Mouse (Mus musculus): ENCODE results near the gene Isy1. TPM values are rescaled to one million over a fixed set of nuclear protein-coding genes. Genes with fewer than 3 reads are reported as not detected.

The Isy1 gene
- 36.2 and 36.4 TPM in 2 replicates for polyA plus RNA-seq (2012; rRNA removed)

GRCm38 (mm10) chr6:87838551-87839197 lies at the start of gene Isy1:
TSS of gene Isy1 (minus strand) at chr6:87838798.
- peak within 1 kb of the TSS; percentile 84 for H3K27ac ChIP-seq (ENCODE audit: insufficient read depth, low read length)
- peak within 1 kb of the TSS; percentile 65 for H3K4me3 ChIP-seq (replicated peaks; ENCODE audit: insufficient read depth, low read depth, low read length)
- under 1% methylated on average over 46 of the region's 46 CpGs for WGBS
- TF ChIP-seq POLR2A (IDR thresholded peaks at IDR 0.05; ENCODE audit: borderline replicate concordance, insufficient read depth, low read length) (peak; percentile 99), CTCF (IDR thresholded peaks at IDR 0.05; ENCODE audit: borderline replicate concordance, insufficient read depth, low read depth, low read length) (no peak)
- peak; percentile 96 to 97 for DNase-seq
- H3K27me3 ChIP-seq (ENCODE audit: control insufficient read depth, insufficient read depth, low read length), result no peaks in the 10 kb centered on the region
- no peaks in the 10 kb centered on the region; the same call in 1 of the 2 replicates for H3K4me1 ChIP-seq (ENCODE audit: control insufficient read depth, insufficient read depth, low read length)

- DNase-seq, result peak; percentile 100
- peaks cover 5% of the 10 kb centered on the region; the same call in 1 of the 2 replicates for H3K4me1 ChIP-seq (ENCODE audit: control insufficient read depth, insufficient read depth, low read length)
- H3K27ac ChIP-seq (ENCODE audit: insufficient read depth, low read length), result peak within 1 kb of the TSS; percentile 26; the same call in 1 of the 2 replicates
- WGBS, result under 1% methylated on average over 31 of the region's 31 CpGs
- H3K27me3 ChIP-seq (ENCODE audit: control insufficient read depth, insufficient read depth, low read length), result no peaks in the 10 kb centered on the region
- peak; percentile 85 for TF ChIP-seq CTCF (IDR thresholded peaks at IDR 0.05; ENCODE audit: borderline replicate concordance, insufficient read depth, low read depth, low read length)
- peak; percentile 85; the same call in 1 of the 2 replicates for TF ChIP-seq POLR2A (IDR thresholded peaks at IDR 0.05; ENCODE audit: borderline replicate concordance, insufficient read depth, low read length)
- H3K4me3 ChIP-seq (replicated peaks; ENCODE audit: insufficient read depth, low read depth, low read length), result peak within 1 kb of the TSS; percentile 81
These were observed 49.1 kb upstream of the Isy1 start, which contains the start of gene Copg1 for GRCm38 (mm10) chr6:87887594-87888233. TSS of gene Copg1 (plus strand) at chr6:87887814.

GRCm38 (mm10) chr6:87886721-87887120 lies 48.1 kb upstream of the Isy1 start:
- Histone ChIP-seq H3K4me3 (replicated peaks; ENCODE audit: insufficient read depth, low read depth, low read length) (no peak overlapping the region), H3K27me3 (ENCODE audit: control insufficient read depth, insufficient read depth, low read length) (no peaks in the 10 kb centered on the region), H3K4me1 (ENCODE audit: control insufficient read depth, insufficient read depth, low read length) (peaks cover 5% of the 10 kb centered on the region; the same call in 1 of the 2 replicates), H3K27ac (ENCODE audit: insufficient read depth, low read length) (no peak overlapping the region)
- no peak for DNase-seq
- no peak for TF ChIP-seq CTCF (IDR thresholded peaks at IDR 0.05; ENCODE audit: borderline replicate concordance, insufficient read depth, low read depth, low read length)
- no peak for TF ChIP-seq POLR2A (IDR thresholded peaks at IDR 0.05; ENCODE audit: borderline replicate concordance, insufficient read depth, low read length)
- WGBS, result 93% methylated on average over 1 of the region's 1 CpGs

GRCm38 (mm10) chr6:87882816-87883215 lies 44.2 kb upstream of the Isy1 start:
- 26% methylated on average over 4 of the region's 4 CpGs for WGBS
- Histone ChIP-seq H3K4me1 (ENCODE audit: control insufficient read depth, insufficient read depth, low read length) (no peaks in the 10 kb centered on the region), H3K4me3 (replicated peaks; ENCODE audit: insufficient read depth, low read depth, low read length) (no peak overlapping the region), H3K27ac (ENCODE audit: insufficient read depth, low read length) (no peak overlapping the region), H3K27me3 (ENCODE audit: control insufficient read depth, insufficient read depth, low read length) (no peaks in the 10 kb centered on the region)
- no peak for TF ChIP-seq POLR2A (IDR thresholded peaks at IDR 0.05; ENCODE audit: borderline replicate concordance, insufficient read depth, low read length)
- no peak for TF ChIP-seq CTCF (IDR thresholded peaks at IDR 0.05; ENCODE audit: borderline replicate concordance, insufficient read depth, low read depth, low read length)
- DNase-seq, result no peak

- H3K4me1 ChIP-seq (ENCODE audit: control insufficient read depth, insufficient read depth, low read length), result no peaks in the 10 kb centered on the region
- H3K27me3 ChIP-seq (ENCODE audit: control insufficient read depth, insufficient read depth, low read length), result no peaks in the 10 kb centered on the region
- no peak for DNase-seq
- H3K4me3 ChIP-seq (replicated peaks; ENCODE audit: insufficient read depth, low read depth, low read length), result no peak overlapping the region
- WGBS, result 79% methylated on average over 3 of the region's 3 CpGs
- TF ChIP-seq POLR2A (IDR thresholded peaks at IDR 0.05; ENCODE audit: borderline replicate concordance, insufficient read depth, low read length), result no peak
- TF ChIP-seq CTCF (IDR thresholded peaks at IDR 0.05; ENCODE audit: borderline replicate concordance, insufficient read depth, low read depth, low read length), result no peak
- H3K27ac ChIP-seq (ENCODE audit: insufficient read depth, low read length), result no peak overlapping the region
These were observed 43.6 kb upstream of the Isy1 start for GRCm38 (mm10) chr6:87882221-87882620.

- no peaks in the 10 kb centered on the region for H3K27me3 ChIP-seq (ENCODE audit: control insufficient read depth, insufficient read depth, low read length)
- no peaks in the 10 kb centered on the region for H3K4me1 ChIP-seq (ENCODE audit: control insufficient read depth, insufficient read depth, low read length)
- DNase-seq, result no peak
- H3K27ac ChIP-seq (ENCODE audit: insufficient read depth, low read length), result no peak overlapping the region
- TF ChIP-seq POLR2A (IDR thresholded peaks at IDR 0.05; ENCODE audit: borderline replicate concordance, insufficient read depth, low read length), result no peak
- no peak for TF ChIP-seq CTCF (IDR thresholded peaks at IDR 0.05; ENCODE audit: borderline replicate concordance, insufficient read depth, low read depth, low read length)
- no peak overlapping the region for H3K4me3 ChIP-seq (replicated peaks; ENCODE audit: insufficient read depth, low read depth, low read length)
- 64% methylated on average over 3 of the region's 3 CpGs for WGBS
These were observed 41.0 kb upstream of the Isy1 start for GRCm38 (mm10) chr6:87879628-87880027.

- Histone ChIP-seq H3K4me1 (ENCODE audit: control insufficient read depth, insufficient read depth, low read length) (no peaks in the 10 kb centered on the region), H3K27me3 (ENCODE audit: control insufficient read depth, insufficient read depth, low read length) (no peaks in the 10 kb centered on the region), H3K27ac (ENCODE audit: insufficient read depth, low read length) (no peak overlapping the region), H3K4me3 (replicated peaks; ENCODE audit: insufficient read depth, low read depth, low read length) (no peak overlapping the region)
- WGBS, result 70% methylated on average over 4 of the region's 4 CpGs
- TF ChIP-seq POLR2A (IDR thresholded peaks at IDR 0.05; ENCODE audit: borderline replicate concordance, insufficient read depth, low read length) (no peak), CTCF (IDR thresholded peaks at IDR 0.05; ENCODE audit: borderline replicate concordance, insufficient read depth, low read depth, low read length) (no peak)
- DNase-seq, result no peak
These were observed 40.4 kb upstream of the Isy1 start for GRCm38 (mm10) chr6:87879010-87879409.
